Mouse (Mus musculus): ENCODE measurements around the gene Sema6d. TPM values are rescaled to one million over a fixed set of nuclear protein-coding genes. Genes with fewer than 3 reads are reported as not detected.

The Sema6d gene
- total RNA-seq, 4 experiments from 2014 or later, result 53.5 to 59.6 (median 57.7) TPM

GRCm38 (mm10) chr2:124168411-124168810 lies 78.6 kb downstream of the Sema6d start:
- DNase-seq (ENCODE audit: low spot score in 2 of 2), result no peak

- no peak for DNase-seq (ENCODE audit: low spot score in 2 of 2)
Measured at GRCm38 (mm10) chr2:124171718-124172117, 81.9 kb downstream of the Sema6d start.

- no peak for DNase-seq (ENCODE audit: low spot score in 2 of 2)
Measured at GRCm38 (mm10) chr2:124176265-124176664, 86.5 kb downstream of the Sema6d start.

DNA sequence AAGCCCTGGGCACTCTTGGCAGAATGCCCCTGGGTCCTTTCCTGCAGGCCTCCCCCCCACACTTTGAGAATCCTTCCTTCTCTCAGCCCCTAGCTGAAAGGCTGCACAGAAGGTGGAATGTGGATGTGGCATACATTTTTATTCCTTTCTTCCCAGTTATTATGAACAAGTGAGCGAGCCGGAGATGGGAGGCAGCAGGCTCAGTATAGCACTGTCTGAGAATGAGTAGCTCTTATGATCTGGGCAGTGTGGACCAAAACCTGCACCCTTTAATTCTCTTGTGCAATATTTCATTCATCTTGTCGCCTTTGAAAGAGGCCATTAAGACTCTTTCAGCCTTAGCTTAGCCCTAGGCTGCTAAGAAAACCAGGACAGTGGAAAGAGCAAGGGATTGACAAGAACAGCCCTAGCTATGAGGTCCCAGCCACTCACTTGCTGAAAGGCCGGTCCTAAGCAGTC lies 87.0 kb downstream of the Sema6d start:
- no peak for DNase-seq (ENCODE audit: low spot score in 2 of 2)

GRCm38 (mm10) chr2:124189271-124189670 lies 99.5 kb downstream of the Sema6d start:
- DNase-seq (ENCODE audit: low spot score in 2 of 2), result no peak

GRCm38 (mm10) chr2:124194041-124194440 lies 104.3 kb downstream of the Sema6d start:
- no peak for DNase-seq (ENCODE audit: low spot score in 2 of 2)

- no peak for DNase-seq (ENCODE audit: low spot score in 2 of 2)
Measured at GRCm38 (mm10) chr2:124201493-124201892, 111.7 kb downstream of the Sema6d start.

- no peak for DNase-seq (ENCODE audit: low spot score in 2 of 2)
Measured at GRCm38 (mm10) chr2:124202475-124202990, 112.8 kb downstream of the Sema6d start.

- DNase-seq (ENCODE audit: low spot score in 2 of 2), result no peak
Measured at GRCm38 (mm10) chr2:124205811-124206210, 116.0 kb downstream of the Sema6d start.

- no peak for DNase-seq (ENCODE audit: low spot score in 2 of 2)
Measured at GRCm38 (mm10) chr2:124208251-124208650, 118.5 kb downstream of the Sema6d start.

DNA sequence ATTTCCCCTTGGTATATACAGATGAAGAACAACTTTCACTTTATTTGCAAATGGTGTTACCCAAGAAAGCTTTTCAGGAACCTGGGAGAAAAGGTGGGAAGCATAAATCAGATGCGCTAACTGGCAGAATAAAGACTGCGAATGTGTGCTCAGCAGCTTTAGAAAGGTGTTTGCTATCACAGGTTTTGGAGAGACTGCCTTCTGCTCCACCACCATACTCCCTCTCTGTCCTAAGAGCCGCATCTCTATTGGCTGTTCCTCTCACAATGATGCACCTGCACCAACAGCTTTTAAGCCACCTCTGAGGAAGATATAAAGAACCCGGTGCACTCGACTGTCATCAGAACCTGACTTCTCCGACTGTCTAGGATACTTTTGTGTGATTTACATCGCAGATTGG lies 133.8 kb downstream of the Sema6d start:
- DNase-seq (ENCODE audit: low spot score in 2 of 2), result no peak

- no peak for DNase-seq (ENCODE audit: low spot score in 2 of 2)
Measured at GRCm38 (mm10) chr2:124224328-124224727, 134.6 kb downstream of the Sema6d start.

DNA sequence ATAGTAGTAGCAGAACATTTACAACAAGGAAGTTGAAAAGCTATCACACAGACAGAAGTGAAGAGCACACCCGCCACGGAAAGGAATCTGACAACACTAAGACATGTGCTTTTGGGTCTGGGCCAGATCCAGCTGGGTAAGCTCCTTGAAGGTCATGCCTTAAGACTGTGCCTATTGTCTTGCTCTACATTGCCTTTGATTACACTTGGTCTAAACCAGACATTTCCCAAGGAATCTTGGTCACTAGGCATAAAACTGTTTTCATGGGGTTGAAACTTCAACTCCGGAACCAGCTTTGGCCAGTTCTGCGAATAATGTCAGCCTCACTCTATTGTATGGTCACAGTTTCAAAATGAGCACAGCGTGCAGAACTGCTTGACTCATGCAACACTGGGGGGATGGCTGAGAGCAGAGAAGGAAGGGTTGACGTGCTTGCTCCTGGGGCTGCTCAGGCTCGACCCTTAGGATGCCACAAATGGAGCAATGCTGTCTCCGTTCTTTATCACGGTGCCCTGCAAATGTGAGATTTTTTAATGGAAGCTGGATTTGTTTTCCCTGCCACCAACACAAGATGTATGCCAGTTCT lies 145.0 kb downstream of the Sema6d start:
- DNase-seq (ENCODE audit: low spot score in 2 of 2), result no peak

DNA sequence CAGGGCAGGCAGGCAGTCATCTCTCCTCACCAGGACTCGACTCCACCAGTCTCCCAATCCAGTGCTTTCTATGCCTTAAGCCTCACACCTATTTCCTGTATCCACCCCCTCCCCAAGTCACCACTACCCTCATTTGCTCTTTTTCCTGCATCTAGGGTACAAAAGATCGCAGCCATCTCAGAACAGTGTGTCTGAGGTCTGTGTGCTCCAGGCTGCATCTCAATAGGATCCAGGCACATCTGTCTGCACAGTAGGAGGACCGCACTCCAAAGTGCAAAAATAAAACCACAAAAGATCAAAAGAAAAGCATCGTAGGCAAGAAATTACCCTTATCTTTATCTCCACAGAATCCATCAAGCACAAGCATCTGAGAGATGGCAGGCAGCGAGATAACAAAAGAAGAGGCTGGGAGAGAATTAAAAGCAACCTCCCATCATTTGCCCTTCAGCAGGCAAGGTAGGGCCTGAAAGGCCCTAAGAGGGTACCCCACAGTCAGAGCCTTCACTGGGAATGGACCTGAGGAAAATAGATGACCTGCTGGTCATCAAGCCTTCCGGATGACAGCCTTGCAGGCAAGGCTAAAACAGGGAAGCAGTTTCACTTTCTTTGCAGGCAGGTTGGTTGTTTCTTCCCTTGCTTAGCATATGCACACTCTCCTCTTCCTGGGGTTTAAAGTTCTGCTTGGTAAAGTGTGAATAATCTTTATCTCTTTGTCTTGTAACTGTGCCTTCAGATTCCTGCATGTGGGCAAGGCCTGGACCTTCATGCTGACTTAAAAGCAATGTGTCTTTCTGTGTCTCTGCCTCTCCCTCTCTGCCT lies 145.7 kb downstream of the Sema6d start:
- no peak for DNase-seq (ENCODE audit: low spot score in 2 of 2)

DNA sequence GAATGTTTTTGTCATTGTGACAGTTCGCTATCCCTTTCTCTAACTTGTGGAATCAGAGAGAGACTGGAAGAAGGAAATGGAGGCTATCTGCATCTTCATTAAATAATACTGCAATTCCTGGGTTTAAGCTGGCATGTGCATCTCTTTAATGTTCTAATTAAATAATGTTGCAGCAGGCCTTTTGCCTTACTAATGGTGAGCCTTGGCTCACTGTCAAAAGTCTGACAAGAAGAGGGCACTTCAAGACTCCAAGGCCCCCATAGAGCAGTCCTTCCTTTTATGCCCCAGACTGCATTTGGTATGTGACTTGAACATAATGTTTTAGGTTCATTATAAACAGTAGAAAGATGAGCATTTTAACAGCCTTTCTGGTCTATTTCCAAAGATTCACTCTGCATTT lies 147.1 kb downstream of the Sema6d start:
- DNase-seq (ENCODE audit: low spot score in 2 of 2), result no peak

DNA sequence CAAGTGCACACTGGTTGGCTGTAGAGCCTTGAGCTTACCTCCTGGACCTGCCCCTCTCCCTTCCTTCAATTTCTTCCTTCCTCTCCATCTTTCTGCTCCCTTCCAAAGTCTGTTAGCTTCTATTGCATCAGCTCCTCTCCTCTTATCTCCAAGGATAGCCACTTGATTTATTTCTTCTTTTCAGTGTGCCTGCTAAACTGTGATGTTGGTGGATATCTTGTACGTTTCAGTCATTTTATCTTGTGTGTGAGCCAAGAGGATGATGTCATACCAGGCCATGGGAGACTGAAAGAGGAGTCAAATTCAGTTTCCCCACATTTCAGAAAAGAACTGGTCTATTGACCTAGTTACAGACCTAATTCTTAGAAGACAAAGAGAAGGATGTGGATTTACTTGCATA lies 153.8 kb downstream of the Sema6d start:
- no peak for DNase-seq (ENCODE audit: low spot score in 2 of 2)

DNA sequence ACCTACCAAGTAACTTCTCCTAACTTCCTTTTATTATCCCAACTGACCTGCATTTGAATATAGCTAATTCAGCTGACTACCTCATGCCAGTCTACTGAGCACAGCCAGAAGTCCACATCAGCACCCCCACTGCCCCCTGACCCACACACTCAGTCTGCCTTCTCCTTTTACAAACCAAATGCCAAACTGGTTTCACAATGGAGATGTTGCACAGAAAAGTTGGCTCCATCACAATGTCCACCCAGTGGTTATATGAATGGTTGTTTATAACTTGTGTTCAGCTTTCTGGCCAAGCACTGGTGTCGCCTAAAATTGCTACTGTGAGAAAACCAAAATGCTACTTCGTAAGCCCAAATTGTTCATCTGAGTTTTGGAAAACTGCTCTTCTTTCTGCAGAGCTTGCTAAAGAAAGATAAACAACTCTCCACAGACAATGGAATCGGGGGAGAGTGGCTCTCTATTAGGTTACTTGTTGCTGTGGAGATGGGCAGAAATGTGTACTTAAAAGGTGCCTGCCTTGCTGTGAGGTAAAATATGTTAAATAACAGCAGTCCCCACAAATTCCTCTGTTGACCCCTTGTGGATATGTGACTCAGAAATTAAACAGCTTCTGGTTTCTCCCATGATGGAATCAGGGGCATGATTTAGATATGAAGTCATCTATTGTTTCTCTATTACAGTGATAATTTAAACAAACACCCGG lies 154.9 kb downstream of the Sema6d start:
- no peak for DNase-seq (ENCODE audit: low spot score in 2 of 2)

DNA sequence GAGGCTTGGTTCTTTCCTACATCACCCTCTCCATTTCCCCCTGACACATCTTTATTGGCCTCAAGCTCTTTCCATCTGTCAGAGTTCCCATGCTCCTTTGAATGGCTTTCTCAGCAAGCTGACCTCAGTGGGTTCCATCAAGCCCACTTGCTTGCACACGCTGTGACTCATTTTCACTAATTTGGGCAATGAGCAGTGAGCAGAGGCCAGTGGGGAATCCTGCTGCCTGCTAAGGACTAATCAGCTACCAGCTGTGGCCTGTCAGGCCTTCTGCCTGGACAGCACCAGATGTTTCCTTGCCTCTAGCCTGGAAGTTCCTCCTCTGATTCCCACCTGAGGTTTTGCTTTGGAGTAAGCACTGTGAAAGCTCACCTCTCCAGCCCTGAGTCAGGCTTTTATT lies 168.3 kb downstream of the Sema6d start:
- DNase-seq (ENCODE audit: low spot score in 2 of 2), result no peak

DNA sequence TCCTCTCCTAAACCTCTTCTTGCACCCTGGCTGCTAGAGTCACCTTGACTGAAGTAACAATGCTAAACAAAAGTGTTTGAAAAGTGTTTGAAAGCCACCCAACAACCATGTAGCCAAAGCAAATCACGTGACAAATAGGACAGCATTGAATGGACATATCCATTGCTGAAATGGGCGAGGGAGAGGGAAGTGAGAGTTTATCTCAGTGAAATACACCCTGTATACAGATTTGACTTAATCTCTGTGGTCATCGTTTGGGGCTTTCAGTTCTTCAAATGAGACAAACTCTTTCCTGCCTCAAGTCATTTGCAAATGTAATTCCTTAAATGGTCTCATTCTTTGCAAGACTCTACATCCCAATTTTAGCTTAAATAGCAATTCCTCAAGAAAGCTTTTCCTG lies 174.5 kb downstream of the Sema6d start:
- no peak for DNase-seq (ENCODE audit: low spot score in 2 of 2)

- no peak for DNase-seq (ENCODE audit: low spot score in 2 of 2)
Measured at GRCm38 (mm10) chr2:124271156-124271555, 181.4 kb downstream of the Sema6d start.

- DNase-seq (ENCODE audit: low spot score in 2 of 2), result no peak
Measured at GRCm38 (mm10) chr2:124277492-124277891, 187.7 kb downstream of the Sema6d start.

GRCm38 (mm10) chr2:124285109-124285508 lies 195.3 kb downstream of the Sema6d start:
- DNase-seq (ENCODE audit: low spot score in 2 of 2), result no peak
